Mouse (Mus musculus): Measurements from ENCODE around the gene Msmo1.
A peak's percentile ranks its signal among the peaks of the same experiment; 100 is the strongest.

Gene Msmo1

DNA sequence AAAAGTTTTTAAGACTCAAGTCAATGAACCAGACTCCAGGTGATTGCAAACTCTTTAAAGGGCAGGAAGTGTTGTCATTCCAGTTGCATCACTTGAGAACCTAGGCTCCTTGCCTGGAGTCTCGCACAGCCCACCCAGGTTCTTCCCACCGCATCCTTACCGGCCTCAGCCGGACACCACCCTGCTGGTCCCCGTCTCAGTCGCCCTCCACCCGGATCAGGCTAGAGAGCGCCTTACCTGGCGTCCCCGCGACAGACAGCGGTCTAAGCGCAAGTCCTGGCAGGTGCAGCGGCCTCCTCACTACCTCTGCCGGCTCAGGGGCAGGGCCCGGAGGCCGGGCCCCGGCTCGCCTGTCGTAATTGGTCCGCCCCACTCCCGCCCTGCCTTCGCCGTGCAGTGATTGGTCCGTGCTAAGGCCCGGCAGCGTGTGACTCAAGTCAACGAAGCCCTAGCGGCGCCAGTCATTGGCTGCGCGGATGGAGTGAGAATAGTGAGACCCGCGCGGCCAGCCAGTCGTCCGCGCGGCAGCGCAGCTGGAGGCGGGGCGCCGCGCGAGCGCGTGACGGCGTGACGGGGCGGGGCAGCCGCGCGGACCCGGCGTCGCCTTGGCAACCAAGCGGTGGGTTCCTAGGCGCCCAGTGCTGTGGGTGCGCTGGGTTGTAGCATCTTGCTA is at the start of gene Msmo1:
TSS of gene Msmo1 (minus strand) at position 522 of the 673 bp plus-strand sequence.
- DNase-seq, result peak; percentile 98

DNA sequence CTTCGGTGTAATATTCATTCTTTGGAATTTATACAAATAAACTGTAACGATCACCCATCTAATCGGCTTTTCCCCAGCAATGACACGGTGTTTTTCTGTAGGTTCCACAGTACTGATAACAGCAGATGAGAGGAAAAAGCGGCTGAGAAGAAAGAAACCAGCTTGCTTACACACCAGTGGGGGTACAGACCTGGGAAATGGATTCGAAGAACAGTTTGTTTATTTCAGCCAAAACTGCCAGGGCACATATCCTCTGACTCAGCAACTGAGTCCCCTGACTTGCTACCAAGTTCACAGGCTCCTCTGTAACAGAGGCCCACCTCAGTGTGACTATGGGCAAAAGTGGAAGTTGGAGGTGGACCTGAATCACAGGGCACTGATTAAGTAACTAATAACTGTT is 48.4 kb upstream of the Msmo1 start:
- no peak for DNase-seq

DNA sequence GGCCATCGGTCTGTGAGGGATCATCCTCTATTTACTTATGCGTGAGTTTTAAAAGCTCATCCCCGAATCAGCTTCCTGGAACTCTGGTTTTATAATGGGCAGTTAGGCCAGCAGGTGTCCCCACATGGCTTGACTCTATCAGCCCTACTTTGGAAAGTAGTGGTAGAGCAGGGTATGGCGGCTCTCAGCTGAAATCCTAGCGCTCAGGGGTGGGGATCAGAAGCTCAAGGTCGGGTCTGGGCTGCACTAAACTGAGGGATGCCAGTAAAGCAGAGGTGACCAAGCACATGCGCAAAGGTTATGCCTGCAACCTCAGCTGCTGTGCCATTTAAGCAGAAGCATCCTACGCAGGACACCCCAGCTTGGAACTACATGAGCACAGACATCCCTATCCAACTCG is 44.3 kb upstream of the Msmo1 start:
- peak; percentile 18 for DNase-seq

DNA sequence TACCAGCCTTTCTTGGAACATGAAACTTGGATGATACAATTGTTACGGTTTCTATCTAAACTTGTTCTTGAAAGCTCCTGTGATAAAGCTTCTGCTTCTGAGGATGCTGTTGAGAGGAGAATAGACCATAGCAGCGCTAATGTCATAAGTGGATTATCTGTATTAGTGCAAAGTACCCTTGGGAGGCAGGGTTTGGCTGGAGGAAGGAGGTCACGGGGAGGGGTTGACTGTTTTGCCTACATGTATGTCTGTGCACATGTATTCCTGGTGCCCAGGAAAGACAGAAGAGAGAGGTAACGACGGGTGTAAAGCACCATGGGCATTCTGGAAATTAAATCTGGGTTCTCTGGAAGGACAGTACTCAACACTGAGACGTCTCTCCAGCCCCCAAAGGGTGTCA is 40.5 kb upstream of the Msmo1 start:
- no peak for DNase-seq

DNA sequence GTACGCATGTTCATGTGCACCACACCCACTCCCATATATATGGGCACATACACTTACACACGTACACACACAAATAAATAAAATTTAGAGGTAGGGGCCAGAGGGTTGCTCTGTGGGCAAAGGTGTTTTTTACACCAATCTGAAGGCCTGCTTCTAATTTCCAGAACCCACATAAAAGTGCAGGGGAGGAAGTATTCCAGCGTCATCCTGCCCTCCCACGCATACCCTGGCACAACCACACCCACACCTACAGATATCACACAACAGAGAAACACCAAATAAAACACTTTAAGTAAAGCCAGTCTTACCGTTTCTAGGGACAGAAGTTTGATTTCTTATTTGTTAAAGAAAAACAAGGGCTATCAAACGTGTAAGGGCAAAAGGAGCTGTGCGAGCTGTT is 37.2 kb upstream of the Msmo1 start:
- DNase-seq, result no peak

DNA sequence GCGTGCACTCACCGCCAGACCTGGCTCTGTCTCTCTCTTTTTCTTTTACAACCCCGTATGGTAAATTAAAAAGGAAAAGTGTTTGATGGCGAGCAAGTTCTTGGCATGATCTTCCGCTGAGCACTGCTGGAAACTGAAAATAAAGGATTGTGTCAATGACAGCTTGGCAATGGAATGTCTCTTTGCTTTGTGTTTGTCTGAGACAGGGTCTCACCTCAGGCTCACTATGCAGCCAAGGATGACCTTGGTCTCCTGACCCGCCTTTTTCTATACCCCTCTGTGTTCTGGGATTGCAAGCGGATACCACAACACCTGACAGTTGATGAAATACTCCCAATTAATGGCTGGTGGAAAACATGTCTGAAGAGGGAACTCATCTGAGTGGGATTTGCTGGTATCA is 36.0 kb upstream of the Msmo1 start:
- no peak for DNase-seq

DNA sequence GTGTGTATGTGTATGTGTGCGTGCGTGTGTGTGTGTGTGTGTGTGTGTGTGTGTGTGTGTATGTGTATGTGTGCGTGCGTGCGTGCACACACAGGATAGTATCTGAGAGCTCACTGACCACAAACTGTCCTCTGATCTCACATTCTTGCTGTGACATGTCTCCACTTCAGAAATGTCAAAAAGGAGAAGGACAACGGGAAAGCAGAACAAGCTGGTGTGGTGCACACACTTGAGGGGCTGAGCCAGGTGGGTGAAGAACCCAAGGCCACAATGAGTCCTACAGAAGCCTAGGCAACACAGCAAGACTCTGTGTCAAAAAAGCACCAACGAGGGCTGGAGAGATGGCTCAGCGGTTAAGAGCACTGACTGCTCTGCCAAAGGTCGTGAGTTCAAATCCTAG is 35.1 kb upstream of the Msmo1 start:
- no peak for DNase-seq

DNA sequence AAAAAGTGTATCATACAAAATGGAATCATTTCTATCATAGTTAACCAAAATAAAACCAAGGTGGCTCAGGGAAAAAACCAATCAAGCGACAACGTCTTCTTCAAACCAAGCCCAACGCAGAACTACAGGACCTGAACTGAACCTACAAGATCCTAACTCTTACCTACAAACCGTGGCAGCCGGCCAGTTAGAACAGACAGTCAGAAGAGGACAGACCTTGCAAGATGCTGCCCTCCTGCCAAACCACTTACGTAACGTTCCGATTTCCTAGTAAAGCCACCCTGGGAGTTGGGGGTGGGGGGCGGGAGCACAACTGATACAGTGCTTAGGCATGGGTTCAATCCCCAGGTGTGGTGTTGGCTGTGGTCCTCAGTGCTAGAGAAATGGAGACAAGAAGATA is 33.5 kb upstream of the Msmo1 start:
- DNase-seq, result peak; percentile 61

DNA sequence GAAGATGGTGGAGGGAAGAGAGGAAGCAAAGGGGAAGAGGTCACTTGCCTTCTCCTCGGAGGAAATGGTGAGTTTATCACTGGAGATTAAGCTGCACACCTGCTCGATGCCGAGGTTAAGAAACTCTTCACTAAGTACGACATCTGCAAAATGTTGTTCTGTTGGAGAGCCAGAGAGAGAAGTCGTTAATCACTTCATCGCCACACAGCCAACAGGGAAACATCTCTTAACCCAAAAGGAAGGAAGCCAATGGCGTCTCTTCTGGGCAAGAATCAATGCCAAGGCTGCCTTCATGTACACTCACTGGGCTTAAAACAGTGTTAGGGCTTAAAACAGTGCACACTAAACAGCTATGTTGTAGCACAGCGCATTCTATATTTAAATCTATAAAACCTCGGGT is 30.5 kb upstream of the Msmo1 start:
- peak; percentile 13 for DNase-seq

DNA sequence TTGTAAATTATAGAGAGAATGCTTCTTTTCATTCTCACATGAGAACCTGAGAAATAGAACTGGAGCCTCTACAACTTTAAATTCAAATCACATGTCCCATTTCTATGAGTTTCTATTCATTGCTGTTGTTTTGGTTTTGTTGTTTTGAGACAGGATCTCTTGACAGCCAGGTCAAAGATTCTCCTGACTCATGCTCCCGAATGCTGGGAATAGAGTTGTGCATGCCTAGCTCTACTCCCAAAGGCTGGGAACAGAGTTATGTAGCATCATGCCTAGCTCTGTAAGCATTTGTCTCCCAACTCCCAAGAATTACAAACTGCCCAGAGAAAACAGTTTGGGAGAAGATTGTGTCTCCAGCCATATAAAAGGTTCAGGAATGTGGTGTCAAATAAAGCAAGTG is 29.2 kb upstream of the Msmo1 start:
- no peak for DNase-seq

DNA sequence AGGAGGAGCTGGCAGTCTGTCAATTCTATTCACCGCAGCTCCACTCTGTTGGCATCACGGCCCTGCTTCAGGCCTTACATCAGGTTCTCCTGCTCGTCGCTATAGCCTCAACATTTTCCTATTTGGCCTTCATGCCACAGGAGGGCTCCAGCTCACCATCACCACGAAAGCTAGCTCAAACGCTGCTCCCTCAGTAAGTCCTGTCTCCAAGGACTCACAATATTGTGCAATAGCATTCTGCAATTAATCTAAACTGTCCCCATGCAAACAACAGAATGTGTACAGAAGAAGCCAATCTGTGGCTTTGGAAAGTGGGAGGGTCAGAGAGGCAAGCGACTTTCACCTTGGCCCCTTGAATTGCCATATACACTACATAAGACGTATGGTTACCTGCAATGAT is 27.8 kb upstream of the Msmo1 start:
- DNase-seq, result no peak

DNA sequence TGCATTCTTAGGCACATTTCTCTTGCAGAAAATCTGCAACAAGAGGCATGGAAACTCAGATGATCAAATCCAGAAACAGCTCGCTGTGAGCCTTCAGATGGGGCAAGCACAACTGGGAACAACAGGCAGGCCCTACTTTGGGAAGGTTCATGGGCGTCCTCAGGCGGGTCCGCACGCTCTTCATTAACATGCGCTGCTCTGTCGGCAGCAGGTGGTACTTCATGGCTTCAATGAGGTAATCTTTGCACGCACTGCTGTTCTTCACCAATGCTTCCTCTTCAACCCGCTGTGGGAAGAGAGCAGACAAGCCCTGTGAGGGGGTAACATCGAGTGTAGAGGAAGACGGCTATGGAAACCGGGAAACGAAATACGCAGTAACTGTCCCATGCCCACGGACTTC is 24.4 kb upstream of the Msmo1 start:
- no peak for DNase-seq

DNA sequence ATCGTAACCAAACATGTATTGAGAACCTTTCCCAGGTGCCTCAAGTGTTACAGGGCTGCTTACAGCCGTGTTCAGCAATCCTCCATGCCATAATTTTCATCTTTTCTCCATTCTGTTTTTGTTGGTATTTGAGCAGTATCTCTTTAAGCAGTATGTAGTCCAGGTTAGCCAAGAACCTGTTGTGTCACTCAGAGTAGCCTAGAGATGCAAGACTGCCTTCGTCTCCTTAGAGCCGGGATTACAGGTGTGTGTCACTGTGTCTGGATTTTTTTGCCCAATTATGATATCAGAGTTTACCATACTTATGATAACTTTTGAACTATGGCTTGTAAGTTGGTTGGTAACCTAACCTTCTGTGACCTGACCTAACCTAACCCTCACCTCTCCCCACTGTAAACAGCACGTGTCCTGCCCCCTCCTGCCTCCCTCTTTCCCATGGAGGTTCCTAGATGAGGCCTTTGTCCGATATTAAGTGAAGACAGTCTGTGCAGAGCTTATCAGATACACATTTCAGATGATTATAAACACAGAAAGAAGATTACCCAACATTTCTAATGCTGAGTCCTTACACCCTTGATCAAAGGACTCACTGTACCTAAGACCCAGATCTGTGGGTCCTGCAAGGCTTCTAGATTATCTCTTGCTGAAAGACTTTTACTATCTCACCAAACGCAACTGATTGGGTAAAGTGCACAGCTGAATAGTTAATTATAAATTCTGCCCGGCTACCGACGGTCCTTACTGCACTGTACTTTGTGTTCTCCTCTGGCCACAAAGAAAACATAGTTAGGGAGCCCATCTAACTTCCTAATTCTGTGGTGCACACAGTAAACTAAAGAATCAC is 12.8 kb upstream of the Msmo1 start:
- peak; percentile 44 for DNase-seq

DNA sequence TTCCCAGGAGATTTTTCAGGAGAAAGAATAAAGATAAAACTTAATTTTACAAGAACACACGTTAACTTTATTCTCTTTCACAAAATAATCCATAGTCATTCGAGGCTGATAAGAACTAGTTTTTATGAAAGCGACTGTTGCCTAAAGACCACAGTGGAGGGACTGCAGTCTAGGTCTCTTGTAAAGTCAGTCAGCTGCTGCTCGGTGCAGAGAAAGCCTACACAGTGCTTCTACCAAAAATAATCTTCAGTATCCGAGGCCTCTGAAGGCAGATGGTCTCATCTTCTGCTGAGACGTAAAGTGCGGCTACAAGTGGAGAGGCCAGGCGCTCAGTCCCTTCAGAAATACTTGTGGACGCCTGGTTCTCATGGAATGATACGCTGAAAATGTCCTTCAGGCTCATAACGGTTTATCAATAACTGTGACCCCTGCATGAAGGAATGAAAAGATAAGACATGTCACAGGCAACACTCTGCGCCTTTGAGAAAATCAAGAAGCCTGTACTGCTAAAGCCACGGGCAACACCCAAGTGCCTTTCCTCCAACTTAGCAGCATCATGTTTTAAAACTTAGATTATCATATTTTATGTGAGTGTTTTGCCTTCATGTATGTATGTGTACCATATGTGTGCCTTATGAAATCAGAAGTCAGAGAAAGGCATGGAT is 7.1 kb upstream of the Msmo1 start:
- no peak for DNase-seq

DNA sequence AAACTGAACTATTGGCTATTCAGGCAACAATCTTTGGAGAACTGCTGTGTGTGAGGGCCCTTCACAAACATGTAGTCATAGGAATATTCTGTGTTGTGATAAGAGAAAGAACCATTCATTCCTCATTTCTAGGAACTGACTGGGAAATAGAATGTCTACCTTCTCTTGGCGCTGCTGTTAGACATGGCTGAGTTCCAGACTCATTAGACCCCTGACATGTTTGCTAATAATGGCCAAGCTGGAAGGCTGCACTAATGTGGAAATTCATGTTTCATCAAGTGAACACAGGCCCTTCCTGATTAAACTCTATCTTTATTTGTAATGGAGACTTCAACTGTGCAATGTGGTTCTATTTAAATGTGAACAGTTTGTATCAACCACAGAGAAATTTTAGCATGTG is 5.3 kb upstream of the Msmo1 start:
- DNase-seq, result no peak

DNA sequence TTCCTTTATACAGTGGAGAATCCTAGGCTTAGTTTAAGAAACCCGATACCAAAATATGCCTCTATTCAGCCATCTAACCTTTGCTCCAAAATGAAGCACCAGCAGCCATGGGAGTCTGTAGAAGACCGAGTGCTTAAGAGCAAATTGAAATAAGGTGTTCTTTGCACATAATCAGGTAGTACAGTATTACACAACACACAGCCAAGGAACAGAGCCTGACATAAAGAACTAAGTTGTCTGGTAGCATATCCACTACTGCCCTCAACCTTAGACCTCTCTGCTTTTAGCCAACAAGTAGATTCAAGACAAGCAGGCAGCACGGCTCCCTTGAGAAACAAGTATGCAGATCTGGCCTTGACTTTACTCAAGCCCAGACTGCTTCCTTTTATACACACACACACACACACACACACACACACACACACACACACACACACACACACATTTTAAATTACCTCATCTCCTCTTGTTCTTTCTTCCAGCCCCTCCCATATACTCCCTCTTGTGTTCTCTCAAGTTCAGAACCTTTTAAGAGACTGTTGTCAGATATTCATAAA is 3.3 kb upstream of the Msmo1 start:
- no peak for DNase-seq

DNA sequence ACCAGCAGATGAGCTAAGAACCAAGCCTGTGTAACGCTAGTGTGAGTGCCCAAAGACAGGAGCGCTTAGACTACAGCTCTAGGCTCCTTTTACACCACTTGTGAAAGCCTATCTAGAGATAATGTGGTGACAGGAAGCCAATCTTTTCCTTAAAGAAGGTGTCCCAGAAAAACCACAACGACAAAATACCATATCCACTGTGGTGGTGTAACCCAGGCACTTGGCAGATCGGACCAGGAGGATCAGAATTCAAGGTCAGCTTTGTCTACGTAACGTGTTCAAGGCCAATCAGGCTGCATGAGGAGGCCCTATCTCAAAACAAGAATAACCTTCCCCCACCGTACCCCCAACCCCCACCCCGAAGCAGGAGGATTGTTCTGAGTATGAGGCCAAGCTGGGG is 1.6 kb upstream of the Msmo1 start:
- no peak for DNase-seq

DNA sequence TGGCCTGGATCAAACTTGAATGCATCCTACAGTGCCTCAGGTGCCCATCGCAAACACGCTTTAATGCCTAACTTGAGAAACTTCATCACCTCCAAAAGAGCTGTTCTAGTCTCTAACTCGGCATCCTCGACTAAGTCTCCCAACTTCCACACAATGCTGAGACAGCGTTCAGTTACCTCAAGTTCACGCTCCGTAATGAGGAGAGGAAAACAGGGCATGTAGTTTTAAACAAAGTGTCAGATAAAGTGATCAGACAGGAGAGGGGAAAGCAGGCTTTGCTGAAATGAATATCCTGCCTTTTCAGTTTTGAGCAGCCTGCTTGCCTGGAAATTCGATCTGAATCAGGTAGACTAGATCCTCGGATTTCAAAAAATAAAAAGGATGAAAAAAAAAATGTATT is 996 bp downstream of the Msmo1 start:
- no peak for DNase-seq

DNA sequence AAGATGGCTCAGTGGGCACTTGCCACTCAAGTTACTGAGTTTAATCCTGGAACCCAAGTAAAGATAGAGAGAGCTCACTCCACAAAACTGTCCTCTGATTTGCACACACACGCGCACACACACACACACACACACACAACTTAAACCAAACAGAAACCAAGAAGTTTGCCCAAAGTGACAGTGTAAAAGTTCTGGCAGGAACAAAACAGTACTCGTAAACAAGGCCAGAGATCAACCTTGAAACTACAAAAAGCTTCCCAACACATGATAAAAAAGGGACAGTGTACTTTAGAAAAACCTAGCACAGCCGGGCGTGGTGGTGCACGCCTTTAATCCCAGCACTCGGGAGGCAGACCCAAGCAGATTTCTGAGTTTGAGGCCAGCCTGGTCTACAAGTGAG is 5.4 kb downstream of the Msmo1 start:
- DNase-seq, result no peak

DNA sequence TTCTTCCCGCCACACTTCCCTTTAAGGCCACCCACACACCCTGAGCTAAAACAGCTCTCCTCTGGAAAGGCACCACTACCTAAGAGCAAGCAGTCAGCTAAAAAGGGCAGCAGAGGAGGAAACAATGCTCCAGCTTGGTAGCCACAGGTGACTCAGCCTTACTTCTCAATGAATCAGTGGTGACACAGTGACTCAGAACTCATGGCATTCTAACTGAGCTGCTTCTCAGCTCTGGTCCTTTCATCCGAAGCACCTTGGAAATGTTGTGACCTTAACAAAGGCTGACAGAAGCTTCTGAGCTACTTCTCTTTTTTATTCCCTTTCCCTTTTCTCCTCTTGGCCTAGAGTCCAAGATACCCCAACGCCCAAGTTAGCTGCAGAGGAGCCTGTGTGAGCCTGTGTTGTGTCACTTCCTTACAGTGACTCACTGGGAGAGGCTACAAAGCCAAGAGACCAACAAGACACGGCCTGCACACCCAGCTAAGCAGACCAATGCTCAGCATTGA is 7.3 kb downstream of the Msmo1 start:
- DNase-seq, result no peak

DNA sequence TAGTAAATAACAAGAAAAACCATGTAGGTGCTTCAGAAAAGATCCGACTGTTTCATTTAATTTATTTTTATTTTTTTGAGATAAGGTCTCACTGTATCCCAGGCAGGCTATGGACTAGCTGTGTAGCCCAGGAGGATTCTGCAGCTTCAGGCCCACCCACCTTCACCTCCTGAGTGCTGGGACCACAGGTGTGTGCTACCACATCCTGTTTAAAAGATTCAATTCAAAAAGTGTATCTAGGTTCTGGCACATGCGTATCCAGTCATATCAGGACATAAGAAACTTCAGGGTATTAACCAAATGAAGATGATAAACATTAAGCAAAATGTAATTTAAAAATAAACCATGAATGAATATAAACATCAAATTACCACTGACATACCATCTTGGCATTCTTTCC is 10.4 kb downstream of the Msmo1 start:
- DNase-seq, result no peak

DNA sequence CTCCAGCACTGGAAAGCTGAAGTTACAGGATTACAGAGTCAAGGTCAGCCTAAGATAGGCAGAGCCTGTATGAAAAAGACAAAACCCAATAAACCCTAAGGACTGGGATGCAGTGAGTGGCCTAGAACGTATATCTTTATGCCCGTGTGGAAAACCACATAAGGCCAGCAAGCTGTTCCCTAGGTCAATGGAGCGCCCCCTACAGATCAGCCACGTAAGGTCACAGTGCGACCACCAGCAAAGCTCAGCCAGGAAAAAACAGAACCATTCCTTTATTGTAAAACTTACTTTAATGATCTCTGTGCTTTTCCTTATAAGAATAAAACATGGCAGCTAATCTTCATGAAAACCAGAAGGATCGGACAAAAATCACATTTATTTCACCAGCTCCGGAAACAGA is 15.7 kb downstream of the Msmo1 start:
- no peak for DNase-seq

DNA sequence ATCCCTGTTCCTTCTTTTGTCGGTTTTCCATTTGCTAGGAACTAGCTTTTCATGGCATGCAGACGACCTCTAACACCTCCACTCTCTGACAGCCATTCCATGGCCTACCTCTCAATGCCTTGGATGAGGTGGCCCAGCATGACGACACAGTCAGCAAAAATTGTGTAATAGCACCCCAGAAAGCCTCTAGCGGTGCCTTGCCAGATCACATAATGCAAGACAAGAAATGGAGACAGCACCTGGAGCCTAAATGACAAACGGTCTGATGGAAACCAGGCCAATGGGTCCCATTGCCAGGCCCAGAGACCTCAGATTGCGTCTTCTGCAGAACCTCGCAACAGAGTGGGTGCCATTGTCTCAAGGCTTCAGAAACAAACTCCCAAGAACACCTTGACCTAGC is 21.1 kb downstream of the Msmo1 start:
- DNase-seq, result no peak

DNA sequence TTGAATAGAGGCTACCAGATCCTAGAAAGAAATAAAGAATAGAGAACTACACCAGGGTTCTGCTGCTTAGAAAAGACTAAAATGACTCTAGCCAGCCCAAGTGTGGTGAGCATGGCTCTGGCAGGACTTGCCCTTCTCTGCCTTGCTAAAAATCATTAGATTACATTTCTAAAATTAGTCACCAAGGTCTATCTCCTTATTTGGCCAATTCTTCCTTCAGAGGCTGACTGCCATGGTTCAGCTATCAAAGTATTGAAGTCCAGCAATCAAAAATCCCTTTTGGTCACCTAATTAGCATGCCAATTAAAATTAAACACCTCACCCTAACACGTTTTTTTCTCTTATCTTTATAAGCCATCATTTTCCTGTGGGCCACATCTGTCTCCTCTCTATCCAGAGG is 22.0 kb downstream of the Msmo1 start:
- no peak for DNase-seq
